ENCODE assay signal across 8 mouse cellular contexts in genomic region chr19:29253728-29254127, GRCm38 (mm10). TPM values are rescaled to one million over a fixed set of nuclear protein-coding genes. Genes with fewer than 3 reads are reported as not detected.
A peak's percentile ranks its signal among the peaks of the same experiment; 100 is the strongest.
DNase-seq lines count a peak whose midpoint lies in the region; ATAC-seq lines count a peak whose summit lies in the region.

No protein-coding gene starts in this region.

- peaks cover 45% of the 10 kb centered on the region for H3K4me1 ChIP-seq in embryonic facial prominence, embryonic 10.5 days
- H3K4me1 ChIP-seq in intestine, embryonic 16.5 days (ENCODE audit: control insufficient read depth, insufficient read depth, low read length): peaks cover 13% of the 10 kb centered on the region
- H3K4me1 ChIP-seq in midbrain, embryonic 10.5 days: peaks cover 66% of the 10 kb centered on the region

- H3K4me2 ChIP-seq in intestine, embryonic 16.5 days (ENCODE audit: low read depth, low read length): peak overlapping the region; percentile 61

- H3K27me3 ChIP-seq in embryonic facial prominence, embryonic 10.5 days (replicated peaks; ENCODE audit: low read depth, poor library complexity, severe bottlenecking): peaks cover 6% of the 10 kb centered on the region; the same call in 1 of the 2 replicates
- H3K27me3 ChIP-seq in intestine, embryonic 16.5 days (replicated peaks; ENCODE audit: control insufficient read depth, insufficient read depth, low read length): no peaks in the 10 kb centered on the region
- peaks cover 13% of the 10 kb centered on the region; the same call in 1 of the 2 replicates for H3K27me3 ChIP-seq in midbrain, embryonic 10.5 days (ENCODE audit: low read depth, poor library complexity, severe bottlenecking)

- no peaks in the 10 kb centered on the region for H3K36me3 ChIP-seq in embryonic facial prominence, embryonic 10.5 days (replicated peaks)
- H3K36me3 ChIP-seq in intestine, embryonic 16.5 days (ENCODE audit: control insufficient read depth, insufficient read depth, low read length): no peaks in the 10 kb centered on the region
- no peaks in the 10 kb centered on the region for H3K36me3 ChIP-seq in midbrain, embryonic 10.5 days

- intact Hi-C loops in left cerebral cortex, postnatal 36 days (cut with DNase I): loop anchor here (2.0 to 5.0 kb wide), 4 partner anchors 13 to 261 kb away; partner anchors contain the start of genes Cdc37l1 and Rcl1

- WGBS in embryonic facial prominence, embryonic 10.5 days: 4% methylated on average over 9 of the region's 9 CpGs
- 4% methylated on average over 9 of the region's 9 CpGs for WGBS in intestine, embryonic 16.5 days
- 6% methylated on average over 9 of the region's 9 CpGs for WGBS in midbrain, embryonic 10.5 days

- peak overlapping the region; percentile 90 for H3K4me3 ChIP-seq in embryonic facial prominence, embryonic 10.5 days
- H3K4me3 ChIP-seq in intestine, embryonic 16.5 days (ENCODE audit: low read length): peak overlapping the region; percentile 97; the same call in 1 of the 2 replicates
- H3K4me3 ChIP-seq in midbrain, embryonic 10.5 days: peak overlapping the region; percentile 70

- peak; percentile 32 for ATAC-seq in intestine, embryonic 16.5 days

- H3K27ac ChIP-seq in embryonic facial prominence, embryonic 10.5 days (replicated peaks): no peak overlapping the region
- no peak overlapping the region for H3K27ac ChIP-seq in intestine, embryonic 16.5 days (ENCODE audit: low read length)
- H3K27ac ChIP-seq in midbrain, embryonic 10.5 days (replicated peaks): peak overlapping the region; percentile 61

- H3K9ac ChIP-seq in intestine, embryonic 16.5 days (ENCODE audit: low read depth, low read length): no peak overlapping the region

- H3K9me3 ChIP-seq in embryonic facial prominence, embryonic 10.5 days: no peaks in the 10 kb centered on the region
- no peaks in the 10 kb centered on the region for H3K9me3 ChIP-seq in intestine, embryonic 16.5 days (ENCODE audit: control insufficient read depth, low read length)
- no peaks in the 10 kb centered on the region for H3K9me3 ChIP-seq in midbrain, embryonic 10.5 days (replicated peaks)

- DNase-seq in adrenal gland, postnatal 10 days: peak; percentile 90
- DNase-seq in embryonic facial prominence, embryonic 10.5 days (ENCODE audit: low spot score): peak; percentile 88
- peak; percentile 76 to 83 for DNase-seq in gastrocnemius, postnatal 4 days (ENCODE audit: low spot score in 2 of 2)
- DNase-seq in left cerebral cortex, postnatal 36 days (ENCODE audit: low spot score in 2 of 2): peak; percentile 79 to 83
- DNase-seq in midbrain, embryonic 10.5 days (ENCODE audit: low spot score): peak; percentile 84
- DNase-seq in right cerebral cortex, postnatal 36 days (ENCODE audit: low spot score in 2 of 2): peak; percentile 63 to 70
- DNase-seq in urinary bladder, postnatal 4 days (ENCODE audit: low spot score in 2 of 2): peak; percentile 75 to 85

RNA-seq across cellular contexts. Expression of gene Jak2, which starts 2.1 kb away (rescaled TPM):
- 10 to 100 TPM; 17.7 to 20.5 TPM for total RNA-seq in adrenal gland, postnatal 10 days (2021)
- polyA plus RNA-seq in embryonic facial prominence, embryonic 10.5 days (2016; fragmentation: Nextera tagmentation; extraction: Ambion mirVana): 6.7 and 6.9 TPM in 2 replicates
- 10 to 100 TPM; 16.2 to 18.4 TPM for total RNA-seq in gastrocnemius, postnatal 4 days (2021)
- polyA plus RNA-seq in intestine, embryonic 16.5 days (2015; fragmentation: Nextera tagmentation; extraction: Ambion mirVana): 3.0 and 3.7 TPM in 2 replicates
- total RNA-seq in left cerebral cortex, postnatal 36 days (2021): 10 to 100 TPM; 28.0 to 38.6 TPM
- 5.9 and 7.7 TPM in 2 replicates for polyA plus RNA-seq in midbrain, embryonic 10.5 days (2016; fragmentation: Nextera tagmentation; extraction: Ambion mirVana)
